Mouse (Mus musculus) embryo, embryonic 10.5 days (tissue): ENCODE measurements at regions not wholly inside any gene's neighbourhood (a gene's known extent, or its start where the extent isn't known, plus 50 kb on each side); places are given as distances from the start of the nearest gene placed in this dataset.

ENCODE experiments used
- DNase-seq: peaks from one replicate; pipeline ENCODE4 v3.0.0-alpha.2; 2015; ENCODE audit warnings: low spot score

DNA sequence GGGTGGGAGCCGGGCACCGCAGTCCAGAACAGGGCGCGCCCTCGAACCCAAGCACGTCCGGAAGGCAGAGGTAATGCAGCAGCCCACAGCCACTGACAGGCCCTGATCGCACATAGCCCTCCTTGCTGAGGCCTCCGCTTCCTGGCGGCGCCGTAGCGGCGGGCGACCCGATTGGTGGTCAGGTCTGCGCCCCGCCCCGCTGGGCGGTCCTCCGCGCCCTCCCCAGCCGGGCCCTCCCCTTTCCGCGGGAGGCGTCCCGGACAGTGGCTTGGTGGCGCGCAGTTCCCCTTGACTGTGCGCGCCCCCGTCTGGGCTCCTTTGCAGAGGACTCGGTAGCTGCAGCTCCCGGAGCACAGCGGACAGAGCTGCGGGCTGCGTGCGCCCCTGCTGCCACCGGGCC, 375.5 kb upstream of the Asap2 start:
- DNase-seq, result peak; percentile 75
